Mouse (Mus musculus) heart, postnatal 10 days (tissue): ENCODE results near the gene Capzb. TPM values are rescaled to one million over a fixed set of nuclear protein-coding genes. Genes with fewer than 3 reads are reported as not detected.

Experiments used
- DNase-seq, 2 experiments: peaks; one replicate each; pipeline ENCODE4 v3.0.0; 2021
- intact Hi-C: fragments of 180-260 bp; cut with DNase I; formaldehyde crosslinking; loops from one replicate; pipeline ENCODE4 v1.15.1; 2025
- total RNA-seq, 2 experiments: library from RNA; stranded (reverse); gene quantifications; 2 replicates each; pipeline ENCODE4 v1.2.3; 2021

The Capzb gene
- total RNA-seq, 2 experiments from 2014 or later, result 394 to 406 TPM

GRCm38 (mm10) chr4:139179218-139179617 is 13.5 kb upstream of the Capzb start:
- intact Hi-C loops, result no loop called here
- DNase-seq, result no peak

- intact Hi-C loops, result no loop called here
- DNase-seq, result peak in 1 of 2 experiments; percentile 42
Measured at GRCm38 (mm10) chr4:139179731-139180625, 12.7 kb upstream of the Capzb start.

GRCm38 (mm10) chr4:139182511-139182910 is 10.2 kb upstream of the Capzb start:
- no peak for DNase-seq
- intact Hi-C loops, result no loop called here

GRCm38 (mm10) chr4:139185766-139186442 is 6.8 kb upstream of the Capzb start:
- intact Hi-C loops, result no loop called here
- DNase-seq, result no peak

GRCm38 (mm10) chr4:139187930-139188329 is 4.8 kb upstream of the Capzb start:
- intact Hi-C loops, result no loop called here
- no peak for DNase-seq

GRCm38 (mm10) chr4:139191605-139192498 is 847 bp upstream of the Capzb start:
- intact Hi-C loops, result loop anchor here (2.0 to 5.0 kb wide), 4 partner anchors 19 to 100 kb away; partner anchors contain the start of genes Minos1 and Nbl1
- no peak for DNase-seq

GRCm38 (mm10) chr4:139193176-139194093 is 736 bp downstream of the Capzb start:
- intact Hi-C loops, result loop anchor here (2.0 to 5.0 kb wide), 4 partner anchors 17 to 101 kb away; partner anchors contain the start of genes Minos1 and Nbl1
- DNase-seq, result peak in 1 of 2 experiments; percentile 36

- intact Hi-C loops, result loop anchor here (5.0 kb wide), 1 partner anchor 223 kb away; the partner anchor contains the start of gene Tmco4
- no peak for DNase-seq
Measured at GRCm38 (mm10) chr4:139195101-139195500, 2.4 kb downstream of the Capzb start.

GRCm38 (mm10) chr4:139196464-139196863 is 3.8 kb downstream of the Capzb start:
- DNase-seq, result no peak
- intact Hi-C loops, result loop anchor here (5.0 kb wide), 1 partner anchor 224 kb away; the partner anchor contains the start of gene Tmco4

- DNase-seq, result no peak
- intact Hi-C loops, result loop anchor here (5.0 kb wide), 1 partner anchor 225 kb away; the partner anchor contains the start of gene Tmco4
Measured at GRCm38 (mm10) chr4:139196949-139197348, 4.2 kb downstream of the Capzb start.

GRCm38 (mm10) chr4:139197453-139197852 is 4.8 kb downstream of the Capzb start:
- DNase-seq, result no peak
- intact Hi-C loops, result loop anchor here (5.0 kb wide), 1 partner anchor 225 kb away; the partner anchor contains the start of gene Tmco4

GRCm38 (mm10) chr4:139198004-139198689 is 5.4 kb downstream of the Capzb start:
- peak; percentile 57 to 70 for DNase-seq
- intact Hi-C loops, result loop anchor here (5.0 kb wide), 1 partner anchor 226 kb away; the partner anchor contains the start of gene Tmco4

GRCm38 (mm10) chr4:139199126-139199525 is 6.4 kb downstream of the Capzb start:
- DNase-seq, result no peak
- intact Hi-C loops, result loop anchor here (5.0 kb wide), 1 partner anchor 227 kb away; the partner anchor contains the start of gene Tmco4

GRCm38 (mm10) chr4:139199703-139200340 is 7.1 kb downstream of the Capzb start:
- no peak for DNase-seq
- intact Hi-C loops, result loop anchor here (5.0 kb wide), 1 partner anchor 228 kb away; the partner anchor contains the start of gene Tmco4

- intact Hi-C loops, result no loop called here
- DNase-seq, result no peak
Measured at GRCm38 (mm10) chr4:139200946-139201345, 8.2 kb downstream of the Capzb start.

GRCm38 (mm10) chr4:139202556-139202955 is 9.9 kb downstream of the Capzb start:
- peak in 1 of 2 experiments; percentile 30 for DNase-seq
- intact Hi-C loops, result no loop called here

- intact Hi-C loops, result no loop called here
- DNase-seq, result peak in 1 of 2 experiments; percentile 31
Measured at GRCm38 (mm10) chr4:139203381-139203780, 10.7 kb downstream of the Capzb start.

GRCm38 (mm10) chr4:139205842-139206241 is 13.1 kb downstream of the Capzb start:
- intact Hi-C loops, result no loop called here
- no peak for DNase-seq
